Mouse (Mus musculus): ENCODE results near the gene Plcb2.
A peak's percentile ranks its signal among the peaks of the same experiment; 100 is the strongest.

Plcb2 gene

DNA sequence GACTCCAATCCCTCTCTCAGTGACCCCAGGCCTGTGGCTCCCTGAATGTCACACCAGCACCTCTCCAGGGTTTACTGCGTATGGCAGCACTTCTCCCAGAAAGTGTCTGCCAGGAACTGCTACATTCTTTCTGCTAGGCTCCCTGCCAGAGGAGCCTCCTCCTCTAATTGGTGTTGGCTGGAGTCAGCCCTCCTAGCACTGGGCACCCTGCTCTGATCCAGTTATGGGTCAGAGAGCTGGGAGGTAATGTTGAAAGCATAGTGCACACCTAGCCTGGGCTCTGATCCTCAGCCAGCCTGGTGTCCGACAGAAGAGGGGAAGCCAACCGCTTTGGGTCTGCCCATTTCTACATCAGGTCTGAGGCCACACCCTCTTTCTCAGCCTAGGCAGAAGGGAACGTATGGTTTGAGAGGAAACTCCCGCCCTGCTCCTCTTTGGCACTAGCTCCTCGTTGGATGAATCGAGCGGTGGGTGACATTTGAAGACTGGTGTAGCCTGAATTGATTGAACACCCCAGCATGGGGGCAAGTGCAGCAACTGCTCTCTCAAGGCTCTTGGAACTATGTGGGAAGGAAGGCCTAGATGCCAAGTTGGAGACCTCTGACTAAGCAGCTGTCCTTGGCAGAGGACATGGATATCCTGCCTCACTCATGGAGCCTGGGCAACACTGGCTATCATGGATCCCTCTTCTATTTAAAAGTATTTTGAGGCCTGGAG, 45.5 kb downstream of the Plcb2 start:
- no peak for DNase-seq

DNA sequence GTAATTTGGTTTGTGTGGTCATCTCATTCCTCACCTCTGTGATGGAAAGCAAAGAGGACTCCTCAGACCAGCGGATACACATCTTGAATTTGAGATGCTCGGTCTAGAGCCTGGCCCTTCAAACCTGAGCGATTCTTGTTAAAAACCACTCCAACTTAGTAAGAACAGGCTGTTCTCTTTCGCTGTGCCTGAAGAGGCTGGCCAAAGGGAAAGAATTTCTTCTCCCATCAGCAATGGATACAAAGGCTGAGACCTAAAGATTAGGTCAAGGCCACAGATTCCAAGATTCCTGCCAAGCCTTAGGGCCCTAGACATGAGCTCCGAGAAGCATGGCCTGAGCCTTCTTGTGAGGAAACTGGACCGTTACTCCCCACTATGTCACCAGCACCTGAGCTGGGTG, 47.3 kb downstream of the Plcb2 start:
- no peak for DNase-seq

DNA sequence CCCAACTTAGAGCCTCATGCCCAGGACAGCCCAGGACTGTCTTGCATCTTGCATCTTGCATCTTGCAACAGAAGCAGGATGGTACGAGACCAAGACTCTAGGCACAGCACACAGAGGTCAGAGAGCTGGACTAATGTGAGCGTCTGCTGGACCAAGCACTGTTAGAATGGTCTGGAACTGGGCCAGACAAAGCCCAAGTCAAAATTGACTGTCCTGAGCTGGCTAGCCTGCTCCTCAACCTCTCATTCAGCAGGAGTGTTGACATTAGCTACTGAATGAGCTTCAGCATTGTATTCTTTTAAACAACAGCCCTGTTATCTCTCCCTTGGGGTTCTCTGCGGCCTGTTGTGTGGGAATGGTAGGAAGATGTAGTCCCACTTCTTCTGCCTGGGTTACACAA, 48.7 kb downstream of the Plcb2 start:
- no peak for DNase-seq

DNA sequence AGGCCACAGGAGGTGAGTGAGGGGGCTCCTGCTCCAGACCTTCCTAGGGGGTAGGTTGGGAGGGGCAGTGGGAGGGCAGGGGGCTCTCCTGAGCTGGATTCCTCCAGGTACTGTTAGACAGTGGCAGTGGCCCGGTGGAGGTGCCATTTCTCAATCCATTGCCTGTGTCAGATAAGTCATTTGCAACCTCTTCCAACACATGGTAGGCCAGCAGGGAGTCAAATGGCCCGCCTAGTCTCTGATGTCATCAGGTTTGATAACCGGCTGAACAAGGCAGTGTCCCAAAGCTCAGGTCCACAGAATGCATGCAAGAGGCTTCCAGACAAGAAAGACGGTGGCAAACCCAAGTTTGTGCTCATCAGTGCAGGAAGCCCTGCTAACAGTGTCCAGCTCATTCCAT, 50.4 kb downstream of the Plcb2 start:
- DNase-seq, result no peak

DNA sequence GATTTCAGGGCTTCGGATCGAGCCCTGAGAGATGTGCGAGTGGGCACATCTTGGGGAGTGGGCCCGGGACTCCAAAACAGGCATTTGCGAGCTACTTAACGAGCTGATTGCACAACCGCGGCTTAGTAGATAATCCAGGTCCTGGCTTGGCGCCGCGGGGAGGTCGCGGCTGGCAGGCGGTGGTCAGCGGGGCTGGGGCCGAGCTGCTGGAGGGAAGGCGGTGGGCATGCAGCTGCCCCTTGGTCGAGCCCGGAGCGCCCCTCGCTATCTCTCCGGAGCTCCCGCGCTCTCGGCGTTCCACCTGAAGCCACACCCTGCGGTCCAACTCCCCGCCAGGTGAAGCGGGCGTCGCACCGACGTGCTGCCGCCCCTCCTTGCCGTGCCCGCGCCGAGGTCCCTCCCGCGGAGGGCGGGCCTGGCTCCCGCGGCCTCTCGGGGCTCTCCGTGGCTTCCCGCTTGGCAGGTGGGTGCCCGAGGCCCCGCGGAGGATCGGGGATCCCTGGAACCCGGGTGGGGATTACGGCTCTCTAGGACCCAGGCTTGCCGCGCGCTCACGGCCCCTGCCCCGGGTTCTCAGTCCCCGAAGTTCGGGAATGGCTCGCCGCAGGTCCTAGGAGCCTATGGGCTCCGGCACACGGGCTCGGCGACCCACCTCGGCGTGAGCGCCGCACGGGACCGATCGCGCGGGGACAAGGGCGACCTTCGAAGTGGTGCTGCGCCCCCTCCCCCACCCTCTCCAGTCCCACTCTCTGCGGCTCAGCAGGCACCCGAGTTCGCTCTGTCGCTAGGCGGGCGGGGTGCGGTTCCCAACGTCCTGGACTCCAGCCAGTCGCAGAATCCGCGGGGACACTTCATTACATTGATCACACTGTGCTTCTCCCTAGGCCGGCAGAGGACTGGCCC, 51.1 kb downstream of the Plcb2 start:
- peak; percentile 53 to 56 for DNase-seq

DNA sequence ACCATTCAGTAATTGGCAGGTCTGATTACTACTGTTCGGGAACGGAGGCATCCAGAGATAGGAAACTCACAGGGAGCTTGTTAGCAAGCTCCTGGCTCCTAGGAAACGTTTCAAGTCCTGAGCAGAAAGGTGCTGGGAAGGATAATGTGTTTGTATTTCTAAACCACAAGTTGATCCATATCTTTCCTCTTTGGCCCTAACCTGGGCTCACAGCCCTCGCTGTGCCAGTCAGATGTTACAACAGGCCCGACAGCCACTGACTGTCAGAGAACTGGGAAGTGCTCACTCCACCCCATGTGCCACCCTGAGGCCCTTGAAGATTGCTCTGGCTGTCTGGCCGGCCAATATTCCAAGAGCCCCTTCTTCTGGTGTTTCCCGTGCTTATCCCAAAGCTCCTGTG, 53.7 kb downstream of the Plcb2 start:
- DNase-seq, result no peak

DNA sequence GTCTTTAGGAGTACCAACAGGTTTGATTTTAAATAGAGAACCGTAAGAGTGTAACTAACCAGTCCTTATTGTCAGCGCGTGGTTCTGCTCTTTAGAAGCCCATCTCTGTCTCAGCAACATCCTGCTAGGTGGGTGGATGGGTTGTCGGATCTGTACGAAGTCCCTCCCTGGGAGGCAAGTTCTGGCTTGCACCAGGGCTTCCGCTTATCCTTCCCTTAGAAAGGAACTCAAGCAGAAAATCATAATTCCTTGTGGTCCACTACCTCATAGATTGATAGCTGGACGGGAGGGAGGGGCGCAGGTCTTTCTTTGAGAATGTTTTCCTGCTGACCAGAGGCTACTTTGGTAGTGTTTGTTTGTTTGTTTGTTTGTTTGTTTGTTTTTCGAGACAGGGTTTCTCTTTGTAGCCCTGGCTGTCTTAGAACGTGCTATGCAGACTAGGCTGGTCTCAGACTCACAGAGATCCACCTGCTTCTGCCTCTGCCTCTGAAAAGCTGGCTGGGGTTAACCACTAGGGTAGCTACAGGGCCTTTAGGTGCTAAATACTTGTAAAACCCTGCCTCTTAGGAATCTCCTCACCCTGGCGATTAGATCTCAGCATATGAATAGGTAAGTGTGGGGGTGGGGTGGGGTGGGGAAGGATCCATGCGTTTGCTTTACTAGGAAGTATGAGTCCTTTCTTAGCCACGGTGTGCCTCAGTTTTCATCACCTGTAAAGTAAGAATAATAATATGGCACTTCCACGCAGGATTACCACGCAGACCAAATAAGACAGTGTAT, 54.4 kb downstream of the Plcb2 start:
- no peak for DNase-seq

DNA sequence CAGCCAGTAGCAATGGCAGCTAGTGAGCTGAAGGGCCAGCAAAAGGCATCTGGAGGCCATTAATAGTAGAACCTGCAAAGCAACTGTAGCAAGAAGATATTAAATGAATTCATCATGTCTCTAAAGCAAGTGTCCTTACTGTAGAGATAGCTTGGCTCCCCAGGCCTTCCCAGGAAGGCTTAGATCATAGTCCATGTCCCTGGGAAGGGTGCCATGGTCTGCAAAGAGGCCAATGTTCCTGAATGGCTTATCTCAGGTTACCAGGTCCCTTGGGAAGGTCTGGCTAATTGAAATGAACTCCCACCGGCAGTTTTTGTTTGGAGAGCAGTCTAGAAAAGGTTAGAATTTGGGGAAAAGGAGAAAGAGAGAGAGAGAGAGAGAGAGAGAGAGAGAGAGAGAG, 56.5 kb downstream of the Plcb2 start:
- DNase-seq, result no peak

DNA sequence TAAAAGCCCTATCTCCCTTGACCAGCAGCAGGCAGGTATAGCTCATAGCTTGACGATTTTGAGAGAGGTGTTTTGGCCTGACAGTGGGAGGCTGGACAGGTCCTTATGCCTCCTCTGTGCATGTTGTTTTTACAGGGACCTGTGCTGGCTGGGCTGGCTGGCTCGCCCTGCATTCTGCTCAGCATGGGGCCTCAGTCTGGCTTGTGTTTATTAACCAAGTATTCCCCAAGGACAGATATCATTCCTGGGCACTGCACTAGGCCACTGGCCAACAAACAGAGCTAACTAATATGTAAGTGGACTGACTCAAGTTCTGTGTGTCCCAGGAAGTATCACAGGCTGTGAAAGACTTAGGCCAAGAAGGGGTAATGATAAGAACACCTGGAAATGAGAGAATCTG, 58.5 kb downstream of the Plcb2 start:
- peak in 1 of 2 experiments; percentile 35 for DNase-seq

DNA sequence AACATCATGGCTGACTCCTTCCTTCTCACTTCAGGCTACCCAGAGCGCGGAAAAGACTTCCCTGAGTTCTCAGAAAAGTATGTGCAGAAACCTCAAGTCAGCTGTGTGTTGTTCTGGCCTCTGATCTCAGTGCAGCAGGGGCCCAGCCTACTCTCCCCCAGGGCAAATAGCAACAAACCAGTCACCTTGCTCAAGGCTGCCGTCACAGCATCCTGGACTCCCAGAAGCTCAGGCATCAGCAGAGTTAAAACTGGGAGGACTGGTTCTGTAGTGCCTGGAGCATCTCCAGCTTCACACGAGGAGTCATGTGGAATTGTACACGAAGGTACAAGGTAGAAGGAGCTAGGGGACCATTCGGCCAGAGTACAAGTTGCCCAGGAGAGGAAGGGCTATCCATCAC, 59.0 kb downstream of the Plcb2 start:
- DNase-seq, result peak; percentile 33 to 58

DNA sequence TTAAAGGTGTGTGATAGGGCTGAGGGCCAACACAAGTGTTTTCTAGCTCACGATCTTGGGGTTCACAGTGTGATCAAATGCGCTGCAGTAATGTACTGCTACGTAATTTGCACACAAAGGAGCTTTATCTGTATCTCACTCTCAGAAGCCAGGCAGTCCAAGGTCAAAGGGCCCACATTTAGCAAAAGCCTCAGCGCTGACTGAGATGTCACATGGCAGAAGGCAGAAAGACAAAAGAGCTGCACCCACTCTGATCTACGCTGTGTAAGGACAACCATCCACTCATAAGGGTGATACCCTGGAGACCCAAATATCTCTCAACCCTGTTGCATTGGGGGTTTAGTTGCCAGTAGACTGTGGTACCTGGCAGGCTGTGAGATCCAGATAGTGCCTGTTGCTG, 61.1 kb downstream of the Plcb2 start:
- no peak for DNase-seq

DNA sequence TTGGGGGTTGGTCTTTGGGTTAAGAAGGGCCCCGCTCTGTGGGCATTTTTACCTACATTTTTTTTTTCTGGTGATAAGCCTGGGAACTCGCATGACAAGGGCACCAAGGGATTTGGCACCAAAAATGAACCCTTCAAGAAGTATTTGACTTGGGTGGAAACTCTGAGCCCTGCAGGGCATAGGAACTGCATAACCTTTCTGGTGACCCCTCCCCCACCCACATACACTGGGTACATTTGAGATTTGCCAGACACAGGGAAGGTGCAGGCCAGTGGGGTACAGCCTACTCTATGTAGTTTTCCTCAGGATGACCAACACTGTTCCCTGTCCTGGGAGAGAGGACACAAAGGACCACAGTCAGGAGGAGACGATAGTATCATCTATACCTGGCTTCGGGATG, 62.6 kb downstream of the Plcb2 start:
- DNase-seq, result no peak

DNA sequence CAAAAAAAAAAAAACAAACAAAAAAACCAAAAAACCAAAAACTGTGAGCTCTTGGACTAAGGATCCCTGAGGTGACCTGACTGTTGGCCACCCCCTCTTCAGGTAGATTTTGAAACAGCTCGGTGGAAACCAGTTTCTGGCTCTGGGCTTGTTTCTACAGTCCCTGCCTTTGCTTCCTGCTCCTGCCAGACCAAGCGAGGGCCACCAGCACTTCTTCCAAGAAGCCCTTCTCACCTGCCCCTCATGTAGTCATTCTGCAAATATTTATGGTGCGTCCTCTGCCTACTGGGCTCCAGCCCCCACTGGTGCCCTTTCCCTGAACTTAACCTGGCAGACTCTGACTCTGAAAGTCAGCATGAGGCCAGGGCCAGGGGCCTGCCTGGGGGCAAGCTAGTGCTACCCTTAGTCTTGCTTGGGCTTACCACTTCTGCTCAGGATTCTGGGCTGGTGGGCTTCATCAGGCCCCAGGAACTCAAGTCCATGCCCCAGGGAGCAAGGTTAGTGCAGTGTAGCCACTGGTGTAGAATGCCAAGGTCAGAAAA, 63.2 kb downstream of the Plcb2 start:
- peak in 1 of 2 experiments; percentile 12 for DNase-seq

DNA sequence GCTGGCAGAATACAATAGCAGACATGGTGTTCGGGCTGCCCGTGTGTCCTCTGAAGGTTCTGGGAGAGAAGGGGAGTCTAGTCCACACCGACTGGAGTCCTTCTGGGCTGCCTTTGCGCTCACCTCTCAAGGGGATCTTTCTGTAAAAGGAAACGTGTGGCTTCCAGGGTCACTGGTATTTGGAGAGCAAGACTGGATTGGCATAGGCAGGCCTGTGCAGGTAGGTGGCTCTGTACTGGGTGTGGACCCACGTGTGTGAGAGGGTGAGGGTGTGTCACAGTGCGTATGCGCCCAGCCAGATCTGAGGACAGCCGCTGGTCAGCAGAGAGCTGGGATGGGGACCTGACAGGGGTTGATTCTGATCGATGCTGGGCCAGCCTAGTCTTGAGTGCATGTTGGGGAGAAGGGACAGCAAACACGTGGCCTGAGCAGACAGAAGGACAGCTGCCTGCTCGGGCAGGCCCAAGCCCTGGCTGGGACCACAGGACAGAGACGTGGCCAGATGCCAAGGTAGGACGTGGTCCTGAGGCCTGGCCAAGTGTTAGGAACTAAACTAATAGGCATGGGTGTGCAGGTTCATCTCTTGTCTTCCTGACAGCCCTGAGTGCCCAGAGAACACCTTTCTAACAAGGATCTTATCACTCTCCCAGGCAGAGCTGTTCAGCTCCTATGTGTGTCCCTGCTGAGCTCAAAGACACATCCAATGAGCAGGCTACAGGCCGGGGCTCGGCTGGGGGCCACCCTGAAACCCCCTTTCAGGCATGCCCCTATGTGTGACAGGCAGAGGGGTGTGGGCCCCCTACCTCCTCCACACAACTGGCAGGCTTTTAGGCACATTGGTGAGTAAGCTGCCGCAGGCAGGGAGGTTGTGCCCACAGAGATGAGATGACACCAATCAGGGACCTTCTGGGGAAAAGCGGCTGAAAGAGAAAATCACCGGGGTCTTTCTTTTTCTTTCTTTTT, 64.2 kb downstream of the Plcb2 start:
- peak in 1 of 2 experiments; percentile 13 for DNase-seq

DNA sequence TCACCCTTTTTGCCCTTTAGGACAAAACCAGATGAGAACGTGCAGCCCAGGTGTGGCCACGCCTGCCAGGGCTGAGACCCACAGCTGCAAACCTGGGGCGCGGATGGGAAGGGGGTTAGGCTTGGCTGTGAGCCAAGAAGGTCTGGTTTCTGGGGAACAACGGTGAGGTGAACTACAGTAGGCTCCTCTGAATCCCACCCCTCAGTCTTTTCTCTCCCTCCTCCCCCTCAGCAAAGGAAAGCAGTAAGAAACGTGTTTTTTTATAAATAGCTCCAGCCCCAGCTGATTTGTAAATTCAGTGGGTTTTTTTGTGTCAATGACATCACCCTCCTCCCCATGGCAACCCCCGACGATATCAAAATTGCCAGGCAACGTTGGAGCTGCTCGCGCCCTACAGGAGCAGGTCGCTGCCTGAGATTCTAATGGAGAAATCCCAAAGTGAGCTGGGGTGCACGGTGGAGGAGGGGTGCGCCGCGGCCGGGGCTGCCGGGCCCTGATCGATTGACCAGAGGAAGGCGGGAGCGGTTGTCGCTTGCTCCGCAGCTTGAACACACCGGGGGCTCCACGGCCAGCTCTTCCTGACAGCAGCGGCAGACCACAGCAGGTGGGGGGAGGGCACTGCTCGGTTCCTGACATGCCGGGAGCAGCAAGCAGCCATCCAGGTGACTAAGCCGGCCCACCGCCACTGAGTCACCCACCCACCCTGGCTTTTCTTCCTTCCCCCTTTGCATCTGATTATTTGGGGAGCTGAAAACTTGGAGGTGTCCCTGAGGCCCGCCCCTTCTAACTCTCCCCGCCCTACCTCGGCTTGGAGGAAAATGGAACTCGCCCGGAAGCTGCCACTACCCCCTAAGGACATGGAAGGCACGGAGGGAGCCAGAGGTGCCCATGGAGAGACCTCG, 65.1 kb downstream of the Plcb2 start, which contains the start of gene Pak6:
Gene Pak6 (plus strand): TSS at position 402 of the 902 bp plus-strand sequence.
- peak in 1 of 2 experiments; percentile 30 for DNase-seq

DNA sequence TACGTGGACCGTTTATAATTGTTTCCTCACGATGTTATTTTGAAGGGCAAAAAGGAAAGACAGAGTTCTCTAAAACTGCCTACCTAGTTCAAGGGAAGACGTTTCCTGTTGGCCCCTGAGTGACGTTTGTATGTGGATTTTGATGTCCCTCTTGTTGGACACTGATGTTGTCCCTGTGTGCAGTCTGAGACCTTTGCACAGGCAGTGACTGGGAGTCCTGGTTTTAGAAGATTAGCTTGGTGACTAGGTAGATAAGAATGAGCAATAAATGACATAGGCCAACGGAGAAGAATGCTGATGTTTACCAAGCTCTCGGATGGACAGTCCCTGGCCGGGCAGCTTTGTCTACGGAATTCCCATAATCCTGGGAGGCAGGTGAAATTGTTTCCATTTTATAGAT, 66.3 kb downstream of the Plcb2 start:
- no peak for DNase-seq

DNA sequence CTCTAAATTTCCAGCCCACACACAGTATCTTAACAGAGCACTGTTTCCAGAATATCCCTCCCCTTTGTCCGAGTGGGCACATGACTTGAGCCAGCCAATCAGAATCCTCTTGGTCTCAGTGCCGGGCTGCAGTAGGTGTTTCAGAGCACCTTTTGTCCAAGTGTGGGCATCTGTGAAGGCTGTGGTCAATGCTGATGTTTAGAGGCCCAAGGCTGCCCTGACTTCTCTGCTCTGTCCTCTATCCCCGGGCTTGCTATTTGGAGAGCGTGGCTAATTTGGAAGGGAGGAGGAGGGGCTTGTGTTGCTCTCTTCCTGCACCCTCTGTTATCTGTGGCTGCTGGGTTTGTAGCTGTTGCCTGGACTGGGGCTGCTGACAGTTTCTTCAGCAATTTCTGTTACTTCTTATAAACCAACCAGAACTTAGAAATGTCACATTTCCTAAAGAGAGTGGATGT, 68.2 kb downstream of the Plcb2 start:
- DNase-seq, result peak; percentile 60 to 69

DNA sequence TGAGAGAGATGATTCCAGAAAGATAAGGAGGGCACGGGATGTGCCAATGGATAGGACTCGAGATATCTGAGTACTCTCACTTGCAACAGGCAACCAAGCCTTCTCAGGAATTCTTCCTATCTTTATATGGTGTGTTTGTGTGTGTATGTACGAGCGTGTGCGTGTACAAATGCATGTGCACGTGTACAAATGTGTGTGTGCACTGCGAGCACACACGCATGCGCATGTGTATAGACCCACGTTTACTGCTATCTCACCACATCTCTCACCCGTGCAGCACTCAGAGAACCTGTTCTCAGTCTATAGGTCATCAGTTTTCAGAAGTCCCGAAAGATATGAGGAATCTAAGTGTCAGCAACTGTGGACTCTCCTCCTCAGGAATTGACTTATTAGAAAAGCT, 68.7 kb downstream of the Plcb2 start:
- DNase-seq, result no peak

DNA sequence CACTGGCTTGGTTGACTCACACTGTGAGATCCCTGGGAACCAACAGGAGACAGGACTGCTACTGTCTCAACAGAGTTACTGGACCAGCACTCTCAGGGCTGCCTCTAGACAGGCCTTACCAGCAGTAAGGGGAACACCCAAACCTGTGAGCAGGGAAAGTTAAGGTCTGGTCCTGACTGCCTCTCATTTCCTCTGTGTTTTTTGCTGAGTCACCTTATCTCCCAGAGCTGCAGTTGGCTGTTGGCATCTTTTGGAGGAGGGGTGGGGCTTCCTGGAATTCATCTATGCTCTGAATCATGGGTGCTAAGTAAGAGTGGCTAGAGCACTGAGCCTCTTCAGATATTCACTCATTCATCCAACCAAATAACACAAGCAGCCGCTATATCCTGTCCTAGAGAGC, 69.2 kb downstream of the Plcb2 start:
- DNase-seq, result peak in 1 of 2 experiments; percentile 34

DNA sequence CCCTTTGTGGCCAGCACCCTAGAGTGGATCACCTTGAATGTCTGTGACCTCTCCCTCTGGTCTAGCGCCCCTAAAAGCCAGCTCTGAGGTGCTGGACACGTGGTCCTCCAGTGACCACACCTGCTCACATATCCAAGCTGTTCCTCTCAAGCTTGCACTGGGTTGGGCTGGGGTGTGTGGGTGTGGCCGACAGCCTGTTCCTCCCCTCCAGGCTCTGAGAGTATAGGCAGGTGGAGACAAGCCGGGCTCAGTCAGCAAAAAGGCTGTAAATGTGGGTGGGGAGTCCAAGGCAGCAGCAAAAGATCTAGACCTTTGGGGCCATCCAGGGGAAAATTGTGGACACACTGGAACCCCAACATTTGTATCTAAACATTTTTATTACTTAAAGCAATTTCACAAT, 69.8 kb downstream of the Plcb2 start:
- peak in 1 of 2 experiments; percentile 35 for DNase-seq

Data from kidney, postnatal 4 days (tissue).